Mouse (Mus musculus) left cerebral cortex, postnatal 14 days (tissue): ENCODE measurements around the gene Dppa4. TPM values are rescaled to one million over a fixed set of nuclear protein-coding genes. Genes with fewer than 3 reads are reported as not detected.

ENCODE experiments used
- DNase-seq, 2 experiments: peaks; one replicate each; pipeline ENCODE4 v3.0.0; 2021 to 2022; ENCODE audit warnings: low spot score in 2 of 2, mixed read lengths in 1 of 2
- intact Hi-C: fragments of 180-260 bp; cut with DNase I; formaldehyde crosslinking; loops from one replicate; pipeline ENCODE4 v1.15.1; 2025
- total RNA-seq, 2 experiments: library from RNA; stranded (reverse); gene quantifications; 2 replicates each; pipeline ENCODE4 v1.2.3; 2021

Gene Dppa4
- total RNA-seq, 2 experiments from 2014 or later: not detected

- no peak for DNase-seq
- intact Hi-C loops: no loop called here
Measured at GRCm38 (mm10) chr16:48320781-48321180, 37.2 kb downstream of the Dppa4 start.

- intact Hi-C loops: no loop called here
- no peak for DNase-seq
Measured at GRCm38 (mm10) chr16:48323133-48323532, 39.6 kb downstream of the Dppa4 start.

GRCm38 (mm10) chr16:48323602-48324345 lies 40.2 kb downstream of the Dppa4 start:
- DNase-seq: no peak
- intact Hi-C loops: no loop called here

- intact Hi-C loops: loop anchor here (5.0 kb wide), 1 partner anchor 305 kb away; no protein-coding TSS in a partner anchor
- DNase-seq: no peak
Measured at GRCm38 (mm10) chr16:48326903-48327302, 43.4 kb downstream of the Dppa4 start.

- no peak for DNase-seq
- intact Hi-C loops: loop anchor here (5.0 kb wide), 1 partner anchor 304 kb away; no protein-coding TSS in a partner anchor
Measured at GRCm38 (mm10) chr16:48328420-48328819, 44.9 kb downstream of the Dppa4 start.

GRCm38 (mm10) chr16:48331822-48332221 lies 48.3 kb downstream of the Dppa4 start:
- no peak for DNase-seq
- intact Hi-C loops: no loop called here

- no peak for DNase-seq
- intact Hi-C loops: no loop called here
Measured at GRCm38 (mm10) chr16:48335326-48335725, 51.8 kb downstream of the Dppa4 start.

Other genes starting within 250 kb of the Dppa4 start
- not detected for gene Dppa2, start 20.2 kb downstream of the Dppa4 start, total RNA-seq
- not detected for gene Gm5485, start 128.7 kb downstream of the Dppa4 start, total RNA-seq
- under 1 TPM in 1 of 2 experiments, not detected in 1; 0.22 TPM for gene Morc1, start 147.5 kb downstream of the Dppa4 start, total RNA-seq